Mouse (Mus musculus) spleen, adult 12 weeks (tissue): ENCODE results near the gene Bet1l.
"Not testable (repeated sequence)": the region's sequence is repeated elsewhere in the genome, so short reads cannot be mapped to it uniquely, and the experiment has no call there.

Experiments used
- DNase-seq: peaks from one replicate; pipeline ENCODE4 v3.0.0; 2022; ENCODE audit warnings: low spot score

The Bet1l gene

DNA sequence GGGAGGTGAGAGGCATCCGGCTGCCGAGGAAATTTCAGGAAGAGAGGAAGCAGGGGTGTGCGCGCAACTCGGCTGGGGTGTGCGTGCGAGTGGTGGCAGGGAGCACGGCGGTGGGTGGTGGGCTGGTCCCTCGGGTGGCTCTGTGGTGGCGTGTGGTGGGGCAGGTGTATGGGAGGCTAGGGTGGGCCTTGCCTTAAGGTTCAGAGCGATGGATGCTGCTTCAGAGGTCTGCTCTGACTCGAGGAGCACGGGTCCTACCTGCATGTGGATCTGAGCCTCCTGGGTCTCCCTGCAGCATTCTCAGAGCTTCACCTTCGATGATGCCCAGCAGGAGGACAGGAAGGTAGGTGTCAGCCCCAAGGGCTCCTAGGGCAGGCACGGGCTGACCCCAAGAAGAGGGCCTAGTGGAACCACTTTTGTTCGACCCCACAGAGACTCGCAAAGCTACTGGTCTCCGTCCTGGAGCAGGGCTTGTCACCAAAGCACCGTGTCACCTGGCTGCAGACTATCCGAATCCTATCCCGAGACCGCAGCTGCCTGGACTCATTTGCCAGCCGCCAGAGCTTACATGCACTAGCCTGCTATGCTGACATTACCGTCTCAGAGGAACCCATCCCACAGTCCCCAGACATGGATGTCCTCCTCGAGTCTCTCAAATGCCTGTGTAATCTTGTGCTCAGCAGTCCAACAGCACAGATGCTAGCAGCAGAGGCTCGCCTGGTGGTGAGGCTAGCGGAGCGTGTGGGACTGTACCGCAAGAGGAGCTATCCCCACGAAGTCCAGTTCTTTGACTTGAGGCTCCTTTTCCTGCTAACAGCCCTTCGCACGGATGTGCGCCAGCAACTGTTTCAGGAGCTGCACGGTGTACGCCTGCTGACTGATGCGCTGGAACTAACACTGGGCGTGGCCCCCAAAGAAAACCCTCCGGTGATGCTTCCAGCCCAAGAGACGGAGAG, at the start of gene Bet1l:
Gene Bet1l (minus strand): TSS at position 28 of the 956 bp plus-strand sequence.
- peak; percentile 28 for DNase-seq

DNA sequence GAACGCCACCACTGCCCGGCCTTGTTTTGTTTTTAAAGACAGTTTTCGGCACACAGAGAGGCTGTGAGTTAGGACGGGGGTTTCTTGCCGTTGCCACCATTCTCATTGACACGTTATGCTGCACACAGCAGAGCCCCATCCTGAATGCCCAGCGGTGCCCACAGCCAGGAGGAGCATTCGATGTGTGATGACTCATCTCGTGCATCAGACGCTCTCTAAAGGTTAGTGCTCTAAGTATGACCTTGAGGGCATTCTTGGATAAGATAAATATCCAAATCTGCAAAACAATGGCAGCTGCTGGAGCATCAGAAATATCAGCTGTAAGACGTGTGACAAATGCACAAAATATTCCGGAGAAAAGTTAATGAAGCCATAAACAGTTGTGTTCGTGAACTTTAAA, 49.8 kb upstream of the Bet1l start:
- no peak for DNase-seq

DNA sequence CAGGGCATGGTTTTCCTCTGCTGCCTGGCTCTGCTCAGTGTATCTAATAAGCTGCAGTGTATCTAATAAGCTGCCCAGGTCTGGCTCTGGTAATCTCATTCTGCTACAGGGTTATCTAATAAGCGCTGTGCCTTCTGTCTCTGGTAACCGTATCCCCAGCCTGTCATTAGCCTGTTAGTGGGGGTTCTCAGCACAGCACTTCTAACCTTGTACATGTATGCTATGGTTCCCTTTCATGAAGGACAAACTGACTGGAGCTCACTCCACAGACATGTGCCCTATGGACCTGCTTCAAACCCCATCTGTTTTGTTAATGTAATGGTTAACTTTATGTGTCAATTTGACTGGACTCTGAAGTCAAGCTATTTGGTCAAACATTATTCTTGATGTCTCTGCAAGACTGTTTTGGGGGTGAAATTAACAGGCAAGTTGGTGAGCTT, 48.3 kb upstream of the Bet1l start:
- no peak for DNase-seq

DNA sequence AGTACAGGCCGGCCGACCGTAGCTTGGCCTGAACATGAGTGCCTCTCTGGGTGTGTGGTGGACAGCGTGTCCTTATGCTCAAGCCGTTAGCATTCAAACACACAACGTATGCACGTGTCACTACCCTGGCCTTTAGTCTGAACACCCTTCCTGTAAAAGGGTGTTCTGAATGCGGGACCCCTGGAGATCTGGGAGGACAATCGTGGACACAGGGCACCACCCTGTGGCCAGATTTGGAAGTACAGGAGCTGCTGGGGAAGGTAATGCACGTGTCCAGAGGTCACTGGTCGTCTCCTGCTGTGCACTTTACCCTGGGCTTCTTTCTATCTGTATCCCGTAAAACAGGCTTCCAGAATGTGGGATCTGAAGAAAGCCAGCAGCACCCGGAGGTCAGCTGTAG, 45.8 kb upstream of the Bet1l start:
- DNase-seq: peak; percentile 60

DNA sequence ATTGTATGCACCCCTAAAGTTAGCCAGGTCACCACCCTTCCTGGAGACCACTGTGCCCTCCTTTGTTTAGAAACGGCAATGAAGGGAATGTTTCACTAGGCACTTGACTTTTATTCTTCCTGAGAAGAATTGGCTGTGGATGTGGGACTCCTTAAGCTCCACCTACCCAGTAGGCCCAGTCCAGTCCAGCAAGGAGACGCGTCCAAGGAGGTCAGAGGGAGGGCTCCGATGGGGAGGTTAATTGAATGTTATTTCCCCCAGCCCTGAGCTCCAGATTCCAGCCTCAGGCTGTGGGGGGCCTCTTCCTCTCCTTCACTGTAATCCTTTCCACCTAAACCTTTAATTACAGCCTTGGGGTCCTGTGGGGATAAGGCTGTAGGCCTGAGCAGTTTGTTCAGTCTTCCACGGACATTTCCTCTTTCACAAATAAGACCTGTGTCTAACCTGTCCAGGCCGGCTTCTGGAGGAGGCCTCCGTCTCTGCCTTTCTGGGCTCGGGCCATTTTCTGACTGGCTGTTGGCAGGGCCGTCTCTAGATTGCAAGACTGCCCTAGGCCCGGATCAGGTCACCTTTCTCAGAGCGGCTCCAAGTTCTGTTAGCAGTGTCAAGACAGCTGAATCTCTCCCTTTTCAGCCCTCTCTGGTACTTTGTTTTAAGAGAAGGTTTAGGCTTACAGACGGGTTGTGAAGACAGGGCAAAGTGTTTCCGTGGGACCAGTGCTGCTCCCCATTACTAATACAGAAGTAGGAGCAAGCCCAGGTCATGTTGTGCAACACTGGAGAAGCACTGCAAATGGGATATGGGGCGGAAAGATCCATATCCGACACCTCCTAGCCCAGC, 44.9 kb upstream of the Bet1l start:
- no peak for DNase-seq

DNA sequence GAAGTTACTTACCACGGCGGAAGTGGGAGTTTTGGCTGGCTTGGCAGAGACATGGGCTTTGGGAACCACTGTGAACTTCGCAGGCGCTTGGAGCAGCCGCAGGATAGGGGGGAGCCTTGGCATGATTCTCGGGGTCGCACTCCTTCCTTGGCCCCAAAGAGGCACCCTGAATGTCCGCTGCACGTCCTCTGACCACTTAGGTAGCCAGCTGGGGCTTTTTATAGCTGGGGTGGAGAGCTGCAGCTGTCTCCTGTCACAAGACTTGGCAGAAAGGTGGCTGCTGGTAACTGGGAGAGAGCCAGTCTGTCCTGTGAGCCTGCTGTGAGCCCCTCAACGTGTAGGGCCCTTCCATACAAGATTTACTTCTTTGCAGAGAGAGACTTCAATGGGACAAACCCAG, 42.8 kb upstream of the Bet1l start, which contains the start of gene Cox8b:
Gene Cox8b (minus strand): TSS at position 227 of the 400 bp plus-strand sequence.
- no peak for DNase-seq

DNA sequence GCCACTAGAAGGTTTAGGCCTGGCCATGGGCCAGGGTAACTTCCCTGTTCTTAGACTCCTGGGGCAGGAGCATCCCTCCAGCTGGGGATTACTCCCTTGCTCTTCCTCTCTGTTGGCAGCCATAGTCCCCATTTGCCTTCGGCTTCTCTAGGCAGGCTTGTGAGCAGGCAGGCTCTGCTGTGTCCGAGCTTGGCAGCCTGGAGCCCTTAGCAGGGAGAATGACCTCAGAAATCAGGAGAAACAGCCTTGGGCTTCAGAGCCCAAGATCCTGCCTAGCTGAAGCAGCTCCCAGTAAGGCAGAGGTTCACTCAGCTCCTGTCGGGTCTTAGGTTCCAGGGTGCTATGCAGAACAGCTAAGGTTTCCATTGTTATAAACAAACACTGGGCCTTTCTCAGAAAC, 41.7 kb upstream of the Bet1l start:
- DNase-seq: no peak

DNA sequence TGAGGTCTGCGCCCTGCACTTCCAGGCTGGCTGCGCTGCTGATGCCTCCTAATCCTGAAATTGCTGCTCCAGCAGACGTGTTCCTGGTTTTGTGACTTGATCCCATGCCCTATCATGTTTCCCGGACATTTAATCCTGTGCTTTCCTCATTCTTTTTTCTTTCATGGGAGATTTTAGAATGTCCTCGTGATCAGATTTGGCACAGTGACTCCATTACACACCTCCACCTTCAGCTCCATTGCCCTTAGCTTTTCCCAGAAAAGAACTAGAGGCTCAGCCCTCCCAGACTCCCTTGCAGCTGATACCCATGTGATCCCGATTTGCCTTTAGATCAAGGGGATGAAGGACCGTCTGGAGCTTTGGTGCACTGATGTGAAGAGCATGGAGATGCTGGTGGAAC, 40.5 kb upstream of the Bet1l start:
- no peak for DNase-seq

DNA sequence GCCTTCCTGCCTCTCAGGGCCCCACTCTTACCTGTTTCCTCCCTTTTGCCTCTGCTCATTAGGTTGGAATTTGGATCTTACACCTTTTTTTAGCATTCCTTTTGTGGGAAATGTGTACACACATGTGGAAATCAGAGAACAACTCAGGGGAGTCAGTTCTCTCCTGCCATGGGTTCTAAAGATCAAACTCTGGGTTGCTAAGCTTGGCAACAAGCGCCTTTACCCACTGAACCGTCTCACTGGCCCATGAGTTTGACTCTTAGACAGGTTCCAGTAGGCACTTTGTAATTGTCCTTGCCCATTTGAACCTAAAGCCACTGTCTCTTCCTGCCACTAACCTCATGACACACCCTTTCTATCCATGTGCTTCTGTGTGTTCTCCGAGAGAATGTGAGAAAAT, 37.2 kb upstream of the Bet1l start:
- DNase-seq: no peak

DNA sequence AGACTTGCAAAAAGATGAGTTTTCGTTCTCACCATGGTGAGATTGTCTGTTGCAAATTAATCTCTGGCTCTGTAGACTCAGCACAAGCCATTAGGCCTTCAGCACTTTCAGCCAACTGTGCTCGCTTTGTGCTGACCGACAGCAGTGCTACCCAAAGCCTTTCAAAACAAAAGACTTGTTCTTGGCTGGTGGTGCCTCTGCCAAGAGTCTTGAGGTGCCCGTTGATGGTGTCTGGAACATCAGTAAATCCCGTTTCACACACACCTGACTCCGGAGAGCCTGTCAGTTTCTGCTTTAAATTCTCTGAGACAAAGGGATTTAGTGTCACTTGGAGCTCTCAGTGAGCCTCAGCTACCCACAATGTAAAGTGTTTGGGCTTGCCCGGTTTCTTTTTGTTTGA, 36.7 kb upstream of the Bet1l start:
- no peak for DNase-seq

DNA sequence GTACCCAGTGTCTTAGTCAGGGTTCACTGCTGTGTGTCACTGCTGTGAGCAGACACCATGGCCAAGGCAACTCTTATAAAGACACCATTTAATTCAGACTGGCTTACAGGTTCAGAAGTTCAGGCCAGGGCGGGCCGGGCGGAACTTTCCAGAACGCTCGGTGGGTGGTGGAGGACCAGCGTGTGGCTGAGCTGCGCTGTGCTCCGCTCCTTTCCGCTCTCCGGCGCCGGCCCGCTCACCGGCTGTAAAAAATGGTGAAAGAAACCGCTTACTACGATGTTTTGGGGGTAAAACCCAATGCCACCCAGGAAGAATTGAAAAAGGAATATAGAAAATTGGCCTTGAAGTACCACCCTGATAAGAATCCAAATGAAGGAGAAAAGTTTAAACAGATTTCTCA, 33.3 kb upstream of the Bet1l start:
- not testable (repeated sequence) for DNase-seq

DNA sequence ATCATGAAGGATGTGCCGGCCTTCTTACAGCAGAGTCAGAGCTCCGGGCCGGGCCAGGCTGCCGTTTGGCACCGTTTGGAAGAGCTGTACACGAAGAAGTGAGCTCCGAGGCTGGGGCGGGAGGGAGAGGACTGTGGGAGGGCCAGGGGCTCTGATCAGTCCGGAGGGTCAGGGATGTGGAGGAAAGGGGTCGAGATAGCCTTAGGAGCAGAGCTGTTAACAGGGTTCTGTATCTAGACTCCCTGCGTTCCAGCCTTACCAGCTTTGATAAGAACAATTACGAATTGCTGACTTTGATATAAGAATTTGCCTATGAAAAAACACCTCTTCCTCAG, 25.1 kb upstream of the Bet1l start:
- no peak for DNase-seq

DNA sequence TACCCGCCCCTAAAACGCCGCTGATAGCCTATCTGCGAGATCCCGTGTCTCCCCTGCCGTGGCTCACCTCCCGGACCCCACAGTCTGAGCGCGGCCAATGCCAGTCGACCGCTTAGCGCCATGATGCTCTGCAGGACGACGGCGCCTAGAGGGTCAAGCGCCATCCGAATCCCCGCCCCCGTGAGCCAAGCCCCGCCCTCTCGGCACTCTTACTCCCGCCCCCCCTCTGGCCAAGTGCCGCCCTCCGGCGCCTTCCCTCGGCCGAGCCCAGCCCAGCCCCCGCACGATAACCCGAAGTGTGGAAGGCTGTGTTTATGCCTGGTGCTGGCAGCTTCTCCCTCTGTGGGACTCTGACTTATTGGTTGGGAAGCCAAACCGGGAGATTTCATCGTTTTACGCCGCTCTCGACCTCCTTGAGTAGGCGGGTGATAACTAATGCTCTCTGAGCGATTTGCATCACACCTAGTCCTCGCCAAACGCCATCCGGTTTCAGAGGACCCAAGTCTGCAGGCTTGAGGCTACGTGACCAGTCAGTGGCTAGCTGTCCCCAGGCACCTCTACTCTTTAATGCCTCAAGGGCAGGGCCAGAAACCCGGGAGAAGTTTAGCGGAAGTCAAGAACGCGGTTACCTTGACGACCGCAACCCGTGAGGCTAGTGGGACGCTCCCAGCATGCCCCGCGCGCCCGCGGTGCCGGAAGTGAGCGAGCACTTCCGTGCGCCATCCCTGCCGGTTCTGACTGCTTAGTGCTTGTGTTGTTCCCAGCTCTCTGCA, 24.5 kb upstream of the Bet1l start, which contains the start of the genes Psmd13 and Sirt3:
Gene Psmd13 (plus strand): TSS at position 273 of the 773 bp plus-strand sequence.
Gene Sirt3 (minus strand): TSS at position 614 of the 773 bp plus-strand sequence.
- DNase-seq: peak; percentile 91

DNA sequence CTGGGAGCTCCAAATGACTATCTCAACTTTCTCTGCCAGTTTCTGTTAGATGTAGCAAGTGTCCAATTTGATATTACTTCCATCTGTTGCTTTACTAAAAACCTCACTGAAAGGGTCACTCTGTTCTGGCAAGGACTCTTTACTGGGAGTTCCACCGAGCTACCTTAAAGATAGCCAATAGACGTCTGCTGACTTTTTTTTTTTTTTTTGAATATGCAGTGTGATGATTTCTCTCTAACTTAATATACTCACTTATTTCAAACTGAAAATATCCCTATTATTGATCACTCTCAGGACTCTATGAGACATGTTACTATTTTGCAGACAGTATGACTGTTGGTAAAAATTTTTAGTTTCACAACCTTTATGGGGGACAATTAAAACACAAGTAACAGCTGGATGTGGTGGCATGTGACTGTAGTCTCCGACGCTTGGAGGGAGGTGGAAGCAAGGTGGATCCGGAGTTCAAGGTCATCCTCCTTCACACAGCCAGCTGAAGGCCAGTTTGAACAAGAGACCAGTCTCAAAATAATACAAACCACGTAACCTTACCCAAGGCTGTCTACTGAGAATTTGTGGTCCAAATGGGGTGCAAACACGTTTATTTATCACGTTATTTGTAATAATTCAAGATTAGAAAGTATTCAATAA, 23.6 kb upstream of the Bet1l start:
- no peak for DNase-seq

DNA sequence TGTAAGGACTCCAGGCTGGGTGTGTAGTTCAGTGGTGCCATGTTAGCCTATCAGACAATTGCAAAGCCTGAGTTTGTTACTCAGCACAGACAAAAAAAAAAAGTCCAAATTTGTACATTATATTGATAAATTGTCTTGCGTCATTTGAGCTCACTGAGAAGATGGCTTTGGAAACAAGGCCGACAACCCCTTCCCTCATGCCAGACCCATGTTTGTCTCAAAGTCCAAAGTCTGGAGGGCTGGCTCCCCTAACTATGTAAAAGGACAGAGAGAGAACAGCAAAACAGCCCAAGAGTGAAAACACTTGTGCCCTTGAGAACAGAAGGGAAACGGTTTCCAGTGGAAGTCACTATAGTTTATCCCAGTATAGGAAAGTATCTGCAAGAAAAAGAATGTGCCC, 23.0 kb upstream of the Bet1l start:
- DNase-seq: no peak

DNA sequence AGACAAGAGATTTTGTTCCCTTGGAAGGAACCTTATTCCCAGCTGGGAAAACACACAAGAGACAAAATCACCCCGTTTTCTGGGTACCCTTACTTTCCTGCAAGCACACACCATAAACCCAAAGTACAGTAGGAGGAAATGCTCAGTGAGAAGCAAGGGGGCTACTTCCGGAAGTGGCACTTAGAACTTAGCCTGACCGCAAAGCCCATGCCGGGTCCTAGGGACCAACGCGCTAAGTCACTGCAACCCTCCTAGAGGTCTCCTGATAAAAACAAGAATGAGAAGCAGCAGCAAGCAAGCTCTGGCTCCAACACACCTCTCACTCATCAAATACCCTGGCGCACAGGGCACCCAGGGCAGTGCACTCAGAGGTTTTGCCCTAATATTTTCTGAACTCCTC, 22.0 kb upstream of the Bet1l start:
- DNase-seq: no peak

DNA sequence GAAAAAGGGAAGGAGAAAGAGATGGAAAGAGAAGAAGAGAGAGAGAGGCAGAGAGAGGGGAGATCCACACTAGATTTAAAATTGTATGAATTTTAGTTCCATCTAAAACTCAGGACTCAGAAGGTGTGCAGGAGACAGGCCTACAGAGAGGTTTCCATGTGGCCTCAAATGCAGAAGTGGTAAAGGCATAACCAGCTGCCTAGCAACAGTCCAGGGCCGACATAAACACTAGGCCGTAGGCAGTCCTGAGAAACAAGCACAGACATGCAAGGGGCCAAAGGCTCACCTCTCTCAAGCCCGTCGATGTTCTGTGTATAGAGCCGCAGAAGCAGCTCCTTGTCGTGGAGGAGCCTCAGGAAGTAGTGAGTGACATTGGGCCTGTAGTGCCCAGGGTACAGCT, 20.0 kb upstream of the Bet1l start:
- no peak for DNase-seq

DNA sequence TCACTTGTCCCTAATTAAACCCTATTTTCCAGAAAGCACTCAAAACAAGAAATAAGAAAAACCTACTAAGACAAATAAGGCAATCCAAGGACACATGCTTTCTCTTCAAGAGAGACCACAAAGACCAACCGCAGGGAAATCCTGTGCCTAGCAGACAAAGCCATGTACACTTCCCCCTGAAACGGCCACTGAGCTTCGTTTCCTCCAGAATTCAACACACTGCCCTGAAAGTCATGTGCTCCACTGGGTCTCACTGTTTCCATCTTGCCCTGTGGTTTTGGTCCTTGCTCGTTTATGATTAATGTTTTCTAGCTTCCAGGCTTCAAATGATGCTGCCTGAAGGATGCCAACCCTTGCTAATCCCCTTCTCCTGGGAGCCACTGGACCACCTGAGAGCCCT, 16.8 kb upstream of the Bet1l start:
- no peak for DNase-seq

DNA sequence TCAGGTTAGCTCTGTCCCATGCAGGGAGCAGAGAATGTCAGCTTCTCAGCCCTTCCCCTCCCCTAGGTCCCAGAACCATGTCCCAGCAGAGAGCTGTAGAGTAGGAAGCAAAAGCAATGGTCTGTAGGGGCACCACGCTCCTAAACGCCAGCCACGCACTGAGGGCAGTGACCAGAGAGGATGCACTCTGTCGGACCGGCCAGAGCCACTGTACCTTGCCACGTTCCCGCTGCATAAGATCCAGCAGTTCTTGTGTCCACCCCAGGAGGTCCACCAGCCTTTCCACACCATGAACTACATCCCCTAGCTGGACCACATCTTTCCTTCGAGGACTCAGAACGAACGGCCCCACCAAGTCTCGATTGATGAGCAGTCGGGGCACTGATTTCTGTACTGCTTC, 7.4 kb upstream of the Bet1l start:
- no peak for DNase-seq

DNA sequence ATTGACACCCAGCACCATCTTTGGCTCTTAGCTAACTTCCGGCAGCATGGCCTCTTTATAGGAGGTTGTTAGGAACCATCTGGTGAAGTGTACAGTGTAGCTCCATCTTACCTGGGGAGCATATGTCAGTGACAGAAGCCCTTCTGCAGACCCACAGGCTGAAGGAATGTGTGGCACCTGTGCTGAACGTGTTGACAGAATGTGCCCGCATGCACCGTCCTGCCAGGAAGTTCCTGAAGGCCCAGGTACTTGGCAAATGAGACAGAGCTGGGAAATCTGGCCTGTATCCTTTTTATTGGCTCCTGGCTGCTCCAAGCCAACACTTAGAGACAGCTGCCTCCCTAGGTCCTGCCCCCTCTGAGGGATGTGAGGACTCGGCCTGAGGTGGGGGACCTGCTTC, 3.4 kb upstream of the Bet1l start:
- DNase-seq: no peak

DNA sequence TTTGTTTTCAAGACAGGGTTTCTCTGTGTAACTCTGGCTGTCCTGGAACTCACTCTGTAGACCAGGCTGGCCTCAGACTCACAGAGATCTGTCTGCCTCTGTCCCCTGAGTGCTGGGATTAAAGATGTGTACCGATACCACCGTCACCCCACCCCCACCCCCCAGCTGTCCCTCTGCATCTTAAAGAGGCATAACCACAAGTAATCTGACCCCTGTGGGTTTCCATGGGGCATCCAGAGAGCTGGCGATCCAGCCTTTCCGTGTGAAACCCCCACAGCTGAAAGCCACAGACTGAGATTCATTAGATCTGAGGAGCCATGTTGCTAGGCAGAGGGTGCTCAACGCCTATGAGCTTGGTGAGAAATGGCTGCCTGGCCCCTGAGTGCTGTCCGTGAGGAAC, 2.6 kb upstream of the Bet1l start:
- no peak for DNase-seq

DNA sequence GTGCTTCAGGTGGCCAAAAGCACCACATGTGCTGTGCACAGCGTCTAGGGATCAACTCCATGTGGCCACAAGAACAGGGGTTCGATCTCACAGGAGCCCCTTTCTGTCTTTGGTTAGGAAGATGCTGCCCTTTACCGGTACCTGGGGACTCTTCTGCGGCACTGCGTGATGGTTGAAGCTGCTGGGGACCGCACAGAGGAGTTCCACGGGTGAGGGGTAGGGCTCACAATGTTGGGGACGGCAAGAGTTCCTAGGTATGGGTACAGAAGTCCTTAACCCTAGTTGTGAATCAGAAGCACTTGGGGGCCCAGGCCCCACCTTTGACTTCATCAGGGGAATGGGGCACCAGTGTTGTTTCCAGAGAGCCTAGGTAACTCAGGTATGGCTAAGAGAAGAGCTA, 1.4 kb upstream of the Bet1l start:
- no peak for DNase-seq
